Mouse (Mus musculus) gonadal fat pad, adult 2 months (tissue): ENCODE measurements at regions not wholly inside any gene's neighbourhood (a gene's known extent, or its start where the extent isn't known, plus 50 kb on each side); places are given as distances from the start of the nearest gene placed in this dataset.

Experiments used
- DNase-seq: peaks from one replicate; pipeline ENCODE4 v3.0.0-alpha.2; 2012; ENCODE audit warnings: low read depth

- no peak for DNase-seq
These were observed 82.1 kb downstream of the Snx18 start for GRCm38 (mm10) chr13:113536306-113536705.

- DNase-seq: no peak
These were observed 83.5 kb downstream of the Snx18 start for GRCm38 (mm10) chr13:113534664-113535455.

- DNase-seq: no peak
These were observed 84.4 kb downstream of the Snx18 start for GRCm38 (mm10) chr13:113533884-113534445.

GRCm38 (mm10) chr13:113526997-113527396, 91.4 kb downstream of the Snx18 start:
- no peak for DNase-seq

- no peak for DNase-seq
These were observed 94.9 kb downstream of the Snx18 start for GRCm38 (mm10) chr13:113523503-113523902.

- DNase-seq: no peak
These were observed 100.2 kb downstream of the Snx18 start for GRCm38 (mm10) chr13:113518144-113518543.

GRCm38 (mm10) chr13:113516102-113516501, 102.3 kb downstream of the Snx18 start:
- no peak for DNase-seq

GRCm38 (mm10) chr13:113515162-113515600, 103.2 kb downstream of the Snx18 start:
- no peak for DNase-seq

GRCm38 (mm10) chr13:113509403-113510185, 108.8 kb downstream of the Snx18 start:
- no peak for DNase-seq

- DNase-seq: no peak
These were observed 110.1 kb downstream of the Snx18 start for GRCm38 (mm10) chr13:113508124-113508728.

GRCm38 (mm10) chr13:113502528-113502927, 115.8 kb downstream of the Snx18 start:
- no peak for DNase-seq

GRCm38 (mm10) chr13:113502059-113502458, 116.3 kb downstream of the Snx18 start:
- DNase-seq: no peak

- no peak for DNase-seq
These were observed 117.9 kb downstream of the Snx18 start for GRCm38 (mm10) chr13:113500373-113500990.

GRCm38 (mm10) chr13:113499079-113499710, 119.2 kb downstream of the Snx18 start:
- no peak for DNase-seq

GRCm38 (mm10) chr13:113495595-113496285, 122.6 kb downstream of the Snx18 start:
- DNase-seq: no peak

- no peak for DNase-seq
These were observed 123.2 kb downstream of the Snx18 start for GRCm38 (mm10) chr13:113495136-113495535.

GRCm38 (mm10) chr13:113494688-113495087, 123.7 kb downstream of the Snx18 start:
- no peak for DNase-seq

- no peak for DNase-seq
These were observed 128.2 kb downstream of the Snx18 start for GRCm38 (mm10) chr13:113489951-113490822.

- DNase-seq: no peak
These were observed 131.9 kb downstream of the Snx18 start for GRCm38 (mm10) chr13:113486368-113486955.
